Mouse (Mus musculus) left cerebral cortex, postnatal 10 days (tissue): ENCODE measurements around the gene Actl10. TPM values are rescaled to one million over a fixed set of nuclear protein-coding genes. Genes with fewer than 3 reads are reported as not detected.

Source experiments
- total RNA-seq, 2 experiments: library from RNA; stranded (reverse); gene quantifications; 2 replicates each; pipeline ENCODE4 v1.2.3; 2021

Gene Actl10
- total RNA-seq, 2 experiments from 2014 or later = not detected

Other genes with a start within 250 kb of the Actl10 start
- not detected for gene Bpifb9b, start 244.5 kb upstream of the Actl10 start, total RNA-seq
- gene Cdk5rap1, start 178.8 kb upstream of the Actl10 start, total RNA-seq = 10 to 100 TPM; 11.2 to 11.5 TPM
- 10 to 100 TPM; 25.9 to 29.9 TPM for gene Snta1, start 143.7 kb upstream of the Actl10 start, total RNA-seq
- 10 to 100 TPM; 41.7 to 52.1 TPM for gene Cbfa2t2, start 115.3 kb upstream of the Actl10 start, total RNA-seq
- gene 1700003F12Rik, start 4.7 kb upstream of the Actl10 start, total RNA-seq = under 1 TPM in 1 of 2 experiments, not detected in 1; 0.71 TPM
- gene Necab3, start 7.1 kb downstream of the Actl10 start, total RNA-seq = 10 to 100 TPM; 59.5 to 63.2 TPM
- 10 to 100 TPM; 12.2 to 12.6 TPM for gene E2f1, start 18.1 kb downstream of the Actl10 start, total RNA-seq
- gene Pxmp4, start 51.9 kb downstream of the Actl10 start, total RNA-seq = 10 to 100 TPM; 17.4 to 18.6 TPM
- 10 to 100 TPM; 14.3 to 14.7 TPM for gene Zfp341, start 61.5 kb downstream of the Actl10 start, total RNA-seq
- gene 4930519P11Rik, start 61.7 kb downstream of the Actl10 start, total RNA-seq = not detected
- 100 to 1,000 TPM; 203 to 210 TPM for gene Chmp4b, start 99.9 kb downstream of the Actl10 start, total RNA-seq
- not detected for gene Gm14214, start 218.3 kb downstream of the Actl10 start, total RNA-seq
- gene Raly, start 239.3 kb downstream of the Actl10 start, total RNA-seq = 100 to 1,000 TPM in 1 of 2 experiments, 10 to 100 TPM in 1; 93.6 to 104 TPM
- under 1 TPM in 1 of 2 experiments, not detected in 1; 0.77 TPM for gene a, start 239.6 kb downstream of the Actl10 start, total RNA-seq